Mouse (Mus musculus) embryonic facial prominence, embryonic 11.5 days (tissue): ENCODE results near the gene Krtap3-1. TPM values are rescaled to one million over a fixed set of nuclear protein-coding genes. Genes with fewer than 3 reads are reported as not detected.

ENCODE experiments used
- ATAC-seq: fragments of 200-750 bp; cut with Nextera tagmentation; replicated peaks from 2 replicates; pipeline ENCODE4 v1.8.0; 2017; ENCODE audit warnings: low read depth; ENCODE audit not compliant: insufficient number of reproducible peaks, low FRiP score, low TSS enrichment
- DNase-seq: peaks from one replicate; pipeline ENCODE4 v3.0.0-alpha.2; 2015; ENCODE audit warnings: low spot score
- H3K27ac ChIP-seq: fragments of 300-500 bp; sonication (generic); replicated peaks from 2 replicates; pipeline ENCODE4 v1.5.1; 2014; ENCODE audit warnings: mild to moderate bottlenecking, low read depth, low read length, control low read depth
- H3K27me3 ChIP-seq: fragments of 300-500 bp; sonication (generic); 2 replicates; pipeline ENCODE4 v1.6.1; 2014; ENCODE audit warnings: mild to moderate bottlenecking, low read length, moderate library complexity, mixed read lengths; ENCODE audit not compliant: control insufficient read depth, insufficient read depth
- H3K36me3 ChIP-seq: fragments of 300-500 bp; sonication (generic); replicated peaks from 2 replicates; pipeline ENCODE4 v1.6.1; 2014; ENCODE audit warnings: low read depth, mild to moderate bottlenecking, low read length, moderate library complexity, mixed read lengths; ENCODE audit not compliant: control insufficient read depth, insufficient read depth
- H3K4me1 ChIP-seq: fragments of 300-500 bp; sonication (generic); 2 replicates; pipeline ENCODE4 v1.6.1; 2014; ENCODE audit warnings: low read length, mixed read lengths; ENCODE audit not compliant: control insufficient read depth, insufficient read depth
- H3K4me2 ChIP-seq: fragments of 300-500 bp; sonication (generic); 2 replicates; pipeline ENCODE4 v1.6.1; 2014; ENCODE audit warnings: low read depth, mild to moderate bottlenecking, control low read depth, low read length, moderate library complexity
- H3K4me3 ChIP-seq: fragments of 300-500 bp; sonication (generic); 2 replicates; pipeline ENCODE4 v1.5.1; 2014; ENCODE audit warnings: low read depth, low read length, control low read depth
- H3K9ac ChIP-seq: fragments of 300-500 bp; sonication (generic); replicated peaks from 2 replicates; pipeline ENCODE4 v1.6.1; 2014; ENCODE audit warnings: mild to moderate bottlenecking, control low read depth, low read length
- H3K9me3 ChIP-seq: fragments of 300-500 bp; sonication (generic); replicated peaks from 2 replicates; pipeline ENCODE4 v1.6.1; 2016; ENCODE audit warnings: mild to moderate bottlenecking, low read length, inconsistent platforms, mixed read lengths; ENCODE audit not compliant: control insufficient read depth
- WGBS: fragments of 180-500 bp; shearing (Covaris S2); extraction: QIAGEN DNeasy Blood & Tissue Kit; methylation state at CpG from one replicate; pipeline ENCODE4 v1.1.7; 2014; 5-methylcytosine and 5-hydroxymethylcytosine counted together
- polyA plus RNA-seq: library from polyadenylated mRNA; unstranded; fragments of >200 nt; fragmentation: Nextera tagmentation; extraction: Ambion mirVana; gene quantifications from 2 replicates; pipeline ENCODE4 v1.2.1, GENCODE M21; 2014

Gene Krtap3-1
- polyA plus RNA-seq, 1 experiment from 2014 or later, result not detected

DNA sequence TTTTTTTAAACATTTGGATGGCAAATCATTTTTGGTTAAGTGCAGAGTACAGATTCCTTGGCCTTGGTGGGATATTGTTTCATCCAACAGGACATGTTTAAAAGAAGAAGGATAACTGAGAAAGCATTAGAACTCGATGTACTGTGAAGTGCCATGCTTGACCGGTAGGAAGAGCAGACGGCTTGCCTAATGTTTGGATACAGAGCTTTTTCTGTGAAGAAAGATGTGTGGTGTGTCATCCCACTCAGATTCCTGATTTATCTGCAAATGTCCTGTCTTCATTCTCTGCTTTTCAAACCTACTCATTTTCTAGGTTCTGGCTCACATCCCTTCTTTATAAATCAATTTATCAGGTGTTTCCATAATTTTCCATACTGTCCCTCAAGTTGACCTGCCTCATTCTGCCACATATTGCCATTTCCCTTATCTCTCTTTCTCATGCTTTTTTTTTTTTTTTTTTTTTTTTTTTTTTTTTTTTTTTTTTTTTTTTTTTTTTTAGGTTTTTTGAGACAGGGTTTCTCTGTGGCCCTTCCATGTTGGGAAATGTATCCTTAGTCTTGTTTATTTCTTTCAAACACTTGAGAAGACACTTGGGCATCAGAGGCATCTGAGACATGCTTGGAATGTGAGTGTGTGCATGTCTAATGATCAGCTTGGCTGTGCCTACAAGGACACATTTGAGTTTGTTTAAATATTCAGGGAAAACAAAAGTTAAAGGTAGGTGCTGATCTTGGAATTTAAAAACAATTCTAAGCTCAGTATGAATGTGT is 8.3 kb downstream of the Krtap3-1 start:
- Histone ChIP-seq H3K4me3 (no peak overlapping the region), H3K27me3 (no peaks in the 10 kb centered on the region), H3K9ac (no peak overlapping the region), H3K4me2 (no peak overlapping the region), H3K4me1 (no peaks in the 10 kb centered on the region), H3K9me3 (no peaks in the 10 kb centered on the region), H3K27ac (no peak overlapping the region), H3K36me3 (no peaks in the 10 kb centered on the region)
- DNase-seq (no peak), ATAC-seq (no peak)
- 65% methylated on average over 3 of the region's 3 CpGs for WGBS

DNA sequence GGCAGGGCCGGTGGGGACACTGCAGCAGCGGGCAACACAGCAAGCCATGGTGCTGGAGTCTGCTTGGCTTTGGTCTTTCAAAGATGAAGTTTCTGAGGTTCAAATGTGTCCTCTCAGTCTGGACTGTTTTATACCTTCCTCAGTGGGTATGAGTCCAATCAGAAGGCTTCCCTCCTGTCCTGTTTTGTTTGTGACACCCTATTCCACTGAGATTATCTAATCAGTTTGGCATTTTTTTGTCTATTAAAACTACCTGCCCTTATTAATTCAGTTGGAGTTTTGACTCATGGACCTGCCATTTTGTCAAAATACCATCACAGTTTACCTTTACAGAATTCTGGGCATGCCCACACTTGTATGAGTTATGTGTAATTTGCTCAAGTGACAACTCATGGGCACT is 9.7 kb downstream of the Krtap3-1 start, which contains the start of gene Krtap3-2:
Krtap3-2 (minus strand) TSS at position 101 of the 400 bp plus-strand sequence.
- ATAC-seq (no peak), DNase-seq (no peak)
- no peak within 1 kb of the TSS for H3K4me2 ChIP-seq
- no peaks in the 10 kb centered on the region for H3K4me1 ChIP-seq
- 78% methylated on average over 1 of the region's 2 CpGs for WGBS
- no peaks in the 10 kb centered on the region for H3K9me3 ChIP-seq
- H3K27me3 ChIP-seq, result no peaks in the 10 kb centered on the region
- no peak within 1 kb of the TSS for H3K4me3 ChIP-seq
- no peaks in the 10 kb centered on the region for H3K36me3 ChIP-seq
- no peak within 1 kb of the TSS for H3K9ac ChIP-seq
- no peak within 1 kb of the TSS for H3K27ac ChIP-seq

DNA sequence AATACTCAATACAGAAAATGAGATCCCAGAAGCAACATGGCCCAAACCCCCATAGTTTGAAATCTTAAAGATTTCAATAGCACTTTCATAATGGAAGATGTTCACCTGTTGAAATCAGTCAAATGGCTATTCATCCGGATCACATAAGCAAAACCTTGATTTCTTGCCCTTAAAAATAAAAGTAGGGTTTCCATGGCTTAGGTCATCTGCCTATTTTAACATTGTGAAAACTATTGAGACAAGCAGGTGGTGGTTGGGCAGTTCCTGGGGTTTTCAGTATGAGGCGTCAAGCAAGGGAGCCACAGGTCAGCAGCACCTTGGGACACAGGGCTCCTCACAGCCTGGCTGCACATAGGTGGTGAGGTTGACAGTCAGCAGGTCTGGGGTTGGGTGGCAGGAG is 10.2 kb downstream of the Krtap3-1 start:
- ATAC-seq, result no peak
- Histone ChIP-seq H3K27me3 (no peaks in the 10 kb centered on the region), H3K9ac (no peak overlapping the region), H3K9me3 (no peaks in the 10 kb centered on the region), H3K36me3 (no peaks in the 10 kb centered on the region), H3K27ac (no peak overlapping the region), H3K4me1 (no peaks in the 10 kb centered on the region), H3K4me3 (no peak overlapping the region), H3K4me2 (no peak overlapping the region)
- 88% methylated on average over 2 of the region's 2 CpGs for WGBS
- DNase-seq, result no peak

DNA sequence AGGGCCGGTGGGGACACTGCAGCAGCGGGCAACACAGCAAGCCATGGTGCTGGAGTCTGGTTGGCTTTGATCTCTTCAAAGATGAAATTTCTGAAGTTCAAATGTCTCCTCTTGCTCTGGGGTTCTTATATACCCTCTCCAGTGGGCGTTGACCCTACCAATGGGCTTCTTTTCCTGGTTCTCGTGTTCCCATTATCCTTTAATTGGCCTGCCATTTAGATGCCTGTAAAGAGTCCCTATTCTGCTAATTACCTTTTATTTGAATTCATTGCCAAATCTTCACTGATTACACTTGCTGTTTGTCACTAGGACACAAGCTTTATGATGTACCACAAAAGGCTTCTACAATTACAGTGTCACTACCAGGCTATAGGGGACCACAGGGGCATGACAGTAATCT is 15.7 kb downstream of the Krtap3-1 start, which contains the start of gene Krtap3-3:
Krtap3-3 (minus strand) TSS at position 101 of the 400 bp plus-strand sequence.
- no peaks in the 10 kb centered on the region for H3K9me3 ChIP-seq
- H3K4me3 ChIP-seq, result no peak within 1 kb of the TSS
- DNase-seq, result no peak
- no peak within 1 kb of the TSS for H3K4me2 ChIP-seq
- no peaks in the 10 kb centered on the region for H3K27me3 ChIP-seq
- no peak within 1 kb of the TSS for H3K9ac ChIP-seq
- H3K4me1 ChIP-seq, result no peaks in the 10 kb centered on the region
- 75% methylated on average over 4 of the region's 4 CpGs for WGBS
- no peak for ATAC-seq
- H3K27ac ChIP-seq, result no peak within 1 kb of the TSS
- no peaks in the 10 kb centered on the region for H3K36me3 ChIP-seq

DNA sequence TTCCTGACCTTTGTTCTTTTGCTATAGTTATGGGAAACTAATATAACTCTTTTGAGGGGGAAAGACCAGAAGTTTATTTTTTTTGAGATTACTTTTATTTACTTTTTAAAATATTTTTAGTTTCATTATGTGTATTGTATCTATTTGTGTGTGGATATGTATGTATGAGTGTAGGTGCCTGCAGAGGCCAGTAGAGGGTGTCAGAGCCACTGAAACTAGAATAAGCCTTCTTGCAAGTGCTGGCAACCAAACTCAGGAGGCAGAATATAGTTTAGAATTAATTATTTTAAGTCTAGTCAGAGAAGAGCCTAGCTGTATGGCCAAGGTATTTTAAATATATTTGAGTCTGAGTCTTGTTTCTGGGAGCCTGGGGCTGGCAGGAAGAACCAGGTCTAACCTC is 18.5 kb downstream of the Krtap3-1 start:
- ATAC-seq (no peak), DNase-seq (no peak)
- Histone ChIP-seq H3K36me3 (no peaks in the 10 kb centered on the region), H3K9me3 (no peaks in the 10 kb centered on the region), H3K9ac (no peak overlapping the region), H3K4me2 (no peak overlapping the region), H3K27ac (no peak overlapping the region), H3K27me3 (no peaks in the 10 kb centered on the region), H3K4me3 (no peak overlapping the region), H3K4me1 (no peaks in the 10 kb centered on the region)

DNA sequence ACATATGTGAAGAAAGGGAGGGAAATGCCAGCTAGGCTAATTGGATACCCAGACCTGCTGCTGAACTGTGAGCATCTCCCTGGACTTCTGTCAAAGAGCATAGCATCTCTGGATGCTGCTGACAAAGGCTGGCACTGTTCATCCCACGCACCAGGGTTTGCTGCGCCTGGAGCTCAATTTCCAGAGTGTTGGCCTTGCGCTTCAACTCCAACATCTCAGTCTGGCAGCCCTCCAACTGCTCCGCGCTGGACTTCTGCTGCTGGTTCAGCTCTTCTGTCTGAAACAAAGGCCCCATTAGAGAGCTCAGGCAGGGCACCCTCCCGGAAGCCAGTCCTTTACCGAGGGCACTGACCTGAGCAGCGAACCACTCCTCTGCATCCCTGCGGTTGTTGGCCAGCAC is 26.7 kb downstream of the Krtap3-1 start:
- DNase-seq (no peak), ATAC-seq (no peak)
- H3K4me1 ChIP-seq, result no peaks in the 10 kb centered on the region
- no peak overlapping the region for H3K4me2 ChIP-seq
- no peak overlapping the region for H3K4me3 ChIP-seq
- H3K9ac ChIP-seq, result no peak overlapping the region
- H3K27me3 ChIP-seq, result no peaks in the 10 kb centered on the region
- 53% methylated on average over 9 of the region's 9 CpGs for WGBS
- no peak overlapping the region for H3K27ac ChIP-seq
- H3K9me3 ChIP-seq, result no peaks in the 10 kb centered on the region
- H3K36me3 ChIP-seq, result no peaks in the 10 kb centered on the region

DNA sequence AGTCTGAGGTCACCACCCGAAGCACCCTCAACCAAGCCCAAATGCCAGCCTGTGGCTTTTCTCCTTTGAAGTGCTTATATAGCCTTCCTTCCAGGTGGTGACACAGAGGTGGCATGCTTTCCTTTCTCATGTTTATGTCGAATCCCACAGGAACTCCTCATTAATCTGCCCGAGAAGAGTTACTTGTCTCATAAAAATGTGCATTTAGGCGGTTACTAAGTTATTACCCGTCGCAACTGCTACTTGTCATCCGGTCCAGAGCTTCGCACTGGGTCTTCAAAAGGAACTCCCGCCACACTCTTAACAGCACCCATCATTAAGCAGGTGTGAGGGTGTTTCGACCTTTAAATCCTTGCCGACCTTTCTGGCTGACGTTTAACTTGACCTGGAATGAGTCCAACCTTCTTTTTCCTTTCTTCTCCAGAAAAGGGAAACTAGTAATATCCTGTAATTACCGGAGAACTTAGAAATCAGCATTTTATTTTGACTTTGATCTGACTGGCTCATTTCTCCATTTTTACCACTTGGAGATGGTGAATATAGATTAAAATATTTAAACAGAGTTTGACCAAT is 45.1 kb downstream of the Krtap3-1 start, which contains the start of gene Krt39:
Krt39 (minus strand) TSS at position 51 of the 573 bp plus-strand sequence.
- H3K27me3 ChIP-seq, result no peaks in the 10 kb centered on the region
- DNase-seq (no peak), ATAC-seq (no peak)
- no peaks in the 10 kb centered on the region for H3K36me3 ChIP-seq
- no peak within 1 kb of the TSS for H3K4me2 ChIP-seq
- H3K9me3 ChIP-seq, result no peaks in the 10 kb centered on the region
- WGBS, result 82% methylated on average over 13 of the region's 13 CpGs
- H3K9ac ChIP-seq, result no peak within 1 kb of the TSS
- H3K4me1 ChIP-seq, result no peaks in the 10 kb centered on the region
- H3K27ac ChIP-seq, result no peak within 1 kb of the TSS
- H3K4me3 ChIP-seq, result no peak within 1 kb of the TSS
